Mouse (Mus musculus) kidney, adult 11 months (tissue): ENCODE measurements around the gene Tfrc.
A peak's percentile ranks its signal among the peaks of the same experiment; 100 is the strongest.

Experiments used
- DNase-seq: peaks from one replicate; pipeline ENCODE4 v3.0.0; 2022

The Tfrc gene

GRCm38 (mm10) chr16:32650974-32651618 is 42.4 kb downstream of the Tfrc start:
- no peak for DNase-seq

- DNase-seq, result no peak
Measured at GRCm38 (mm10) chr16:32654071-32654733, 45.5 kb downstream of the Tfrc start.

- no peak for DNase-seq
Measured at GRCm38 (mm10) chr16:32655534-32655933, 46.8 kb downstream of the Tfrc start.

GRCm38 (mm10) chr16:32656321-32656720 is 47.6 kb downstream of the Tfrc start:
- no peak for DNase-seq

GRCm38 (mm10) chr16:32656794-32657193 is 48.1 kb downstream of the Tfrc start:
- DNase-seq, result no peak

GRCm38 (mm10) chr16:32657498-32658250 is 49.0 kb downstream of the Tfrc start:
- DNase-seq, result no peak

GRCm38 (mm10) chr16:32658743-32659171 is 50.0 kb downstream of the Tfrc start:
- DNase-seq, result no peak

- DNase-seq, result peak; percentile 60
Measured at GRCm38 (mm10) chr16:32659385-32659784, 50.7 kb downstream of the Tfrc start.

GRCm38 (mm10) chr16:32660095-32660494 is 51.4 kb downstream of the Tfrc start:
- no peak for DNase-seq

GRCm38 (mm10) chr16:32660557-32661321 is 52.0 kb downstream of the Tfrc start:
- DNase-seq, result peak; percentile 50

- no peak for DNase-seq
Measured at GRCm38 (mm10) chr16:32661493-32661921, 52.8 kb downstream of the Tfrc start.

- DNase-seq, result no peak
Measured at GRCm38 (mm10) chr16:32662372-32662771, 53.7 kb downstream of the Tfrc start.

GRCm38 (mm10) chr16:32663231-32663858 is 54.6 kb downstream of the Tfrc start:
- DNase-seq, result no peak

GRCm38 (mm10) chr16:32664211-32664610 is 55.5 kb downstream of the Tfrc start:
- DNase-seq, result no peak

GRCm38 (mm10) chr16:32665851-32666665 is 57.3 kb downstream of the Tfrc start:
- DNase-seq, result peak; percentile 55

GRCm38 (mm10) chr16:32666671-32667551 is 58.2 kb downstream of the Tfrc start:
- no peak for DNase-seq

- DNase-seq, result no peak
Measured at GRCm38 (mm10) chr16:32667552-32667872, 58.8 kb downstream of the Tfrc start.

- no peak for DNase-seq
Measured at GRCm38 (mm10) chr16:32668030-32668429, 59.3 kb downstream of the Tfrc start.

- DNase-seq, result no peak
Measured at GRCm38 (mm10) chr16:32668472-32668871, 59.8 kb downstream of the Tfrc start.

GRCm38 (mm10) chr16:32669243-32669642 is 60.5 kb downstream of the Tfrc start:
- DNase-seq, result no peak
